Mouse (Mus musculus): Measurements from ENCODE around the gene Ntsr1.

- TF ChIP-seq CTCF (IDR thresholded peaks at IDR 0.05; ENCODE audit: insufficient read depth, low read length), result no peak
- no peak for TF ChIP-seq POLR2A (IDR thresholded peaks at IDR 0.05; ENCODE audit: borderline replicate concordance, extremely low read depth, low read depth, low read length)
Observed at GRCm38 (mm10) chr2:180569028-180569643, 69.4 kb downstream of the Ntsr1 start.
